Mouse (Mus musculus) spleen, adult 2 months (tissue): Measurements from ENCODE around the gene Gm614. TPM values are rescaled to one million over a fixed set of nuclear protein-coding genes. Genes with fewer than 3 reads are reported as not detected.

Experiments
- DNase-seq, 2 experiments: peaks; one replicate each; pipeline versions ENCODE4 v3.0.0 to v3.0.0-alpha.2; 2012 to 2021; ENCODE audit warnings: low spot score in 2 of 2, low read depth in 1 of 2
- H3K27ac ChIP-seq: fragments of 200-500 bp; 2 replicates; pipeline ENCODE4 v1.5.1; 2012; ENCODE audit warnings: low read length, inconsistent platforms; ENCODE audit not compliant: insufficient read depth
- H3K27me3 ChIP-seq: fragments of 200-500 bp; 2 replicates; pipeline ENCODE4 v1.6.1; 2012; ENCODE audit warnings: mild to moderate bottlenecking, moderate library complexity, low read length, inconsistent platforms; ENCODE audit not compliant: control insufficient read depth, insufficient read depth
- H3K36me3 ChIP-seq: fragments of 200-500 bp; 2 replicates; pipeline ENCODE4 v1.6.1; 2012; ENCODE audit warnings: mild to moderate bottlenecking, low read length, inconsistent platforms; ENCODE audit not compliant: control insufficient read depth, insufficient read depth
- H3K4me1 ChIP-seq: fragments of 200-500 bp; 2 replicates; pipeline ENCODE4 v1.6.1; 2011; ENCODE audit warnings: inconsistent platforms; ENCODE audit not compliant: control insufficient read depth, insufficient read depth, insufficient read length
- H3K4me3 ChIP-seq: fragments of 200-500 bp; 2 replicates; pipeline ENCODE4 v1.5.1; 2011; ENCODE audit warnings: mild to moderate bottlenecking, inconsistent platforms; ENCODE audit not compliant: insufficient read depth, insufficient read length; ENCODE audit errors: extremely low read depth
- CTCF ChIP-seq: fragments of 200-500 bp; IDR thresholded peaks from 2 replicates; pipeline ENCODE4 v1.5.1; 2011; ENCODE audit warnings: mild to moderate bottlenecking, inconsistent platforms; ENCODE audit not compliant: insufficient read depth, insufficient read length, insufficient replicate concordance; ENCODE audit errors: extremely low read depth
- POLR2A ChIP-seq: fragments of 200-500 bp; IDR thresholded peaks from 2 replicates; pipeline ENCODE4 v1.6.1; 2011; ENCODE audit warnings: low read depth, low read length, inconsistent platforms
- WGBS: fragments of 180-500 bp; shearing (Covaris S2); methylation state at CpG from one replicate; pipeline ENCODE4 v1.1.7; 2018; 5-methylcytosine and 5-hydroxymethylcytosine counted together
- polyA plus RNA-seq: library from polyadenylated mRNA; depleted of rRNA; stranded (reverse); fragments of >200 nt; gene quantifications from 2 replicates; pipeline ENCODE4 v1.2.3, GENCODE M21; 2012; rRNA removed

Gm614 gene
- 0.65 and 0.99 TPM in 2 replicates for polyA plus RNA-seq

DNA sequence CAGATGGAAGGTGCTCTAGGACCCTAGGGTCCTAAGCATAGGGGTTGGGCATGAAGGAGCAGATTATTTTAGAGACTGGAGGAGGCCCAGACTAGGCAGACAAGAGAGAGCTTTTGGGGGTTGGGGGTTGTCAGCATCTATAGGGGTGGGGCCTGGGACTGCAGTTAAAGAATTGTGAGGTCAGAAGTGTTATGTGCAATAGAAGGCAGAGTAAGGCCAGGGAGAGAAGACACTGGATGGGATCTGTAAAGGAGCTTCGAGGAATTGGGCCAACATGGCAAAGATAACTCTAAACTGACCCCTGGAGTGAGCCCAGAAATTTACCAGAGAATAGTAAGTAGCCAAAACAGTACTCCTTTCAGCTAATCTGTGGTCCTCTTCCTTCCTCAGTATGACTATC lies at the start of gene Gm614:
TSS of gene Gm614 (minus strand) at position 101 of the 400 bp plus-strand sequence.
- H3K27me3 ChIP-seq = no peaks in the 10 kb centered on the region
- peaks cover 6% of the 10 kb centered on the region; the same call in 1 of the 2 replicates for H3K4me1 ChIP-seq
- no peak for DNase-seq
- WGBS = 92% methylated on average over 1 of the region's 1 CpGs
- no peak within 1 kb of the TSS for H3K27ac ChIP-seq
- H3K4me3 ChIP-seq = no peak within 1 kb of the TSS
- H3K36me3 ChIP-seq = peaks cover 23% of the 10 kb centered on the region
- TF ChIP-seq POLR2A (no peak), CTCF (no peak)

GRCm38 (mm10) chrX:101309299-101309698 lies 45.5 kb upstream of the Gm614 start:
- TF ChIP-seq POLR2A = no peak
- H3K36me3 ChIP-seq = no peaks in the 10 kb centered on the region
- H3K4me1 ChIP-seq = no peaks in the 10 kb centered on the region
- no peak overlapping the region for H3K4me3 ChIP-seq
- no peaks in the 10 kb centered on the region for H3K27me3 ChIP-seq
- no peak for DNase-seq
- 91% methylated on average over 5 of the region's 5 CpGs for WGBS
- H3K27ac ChIP-seq = no peak overlapping the region

DNA sequence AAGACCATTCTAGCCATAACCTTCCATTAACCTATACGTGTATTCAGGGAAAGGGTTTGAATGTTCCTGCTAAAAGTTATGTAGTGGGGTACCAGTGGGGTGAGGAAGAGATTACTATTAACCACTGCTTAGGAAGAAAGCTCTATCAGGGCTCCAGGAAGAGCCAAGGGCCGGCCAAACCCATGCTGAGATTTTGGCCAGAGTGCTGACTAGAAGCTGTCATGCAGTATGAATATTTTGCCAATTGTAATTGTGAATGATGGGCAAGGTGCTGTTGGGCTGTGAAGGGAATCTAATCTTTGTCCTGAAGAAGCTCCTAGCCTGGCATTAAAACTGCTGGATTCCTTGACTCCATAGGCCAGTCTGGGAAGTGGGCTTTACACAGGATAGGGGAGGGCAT lies 40.9 kb upstream of the Gm614 start:
- Histone ChIP-seq H3K4me3 (no peak overlapping the region), H3K4me1 (no peaks in the 10 kb centered on the region), H3K36me3 (no peaks in the 10 kb centered on the region), H3K27me3 (no peaks in the 10 kb centered on the region), H3K27ac (no peak overlapping the region)
- DNase-seq = no peak
- WGBS = 77% methylated on average over 2 of the region's 2 CpGs
- no peak for TF ChIP-seq POLR2A
- no peak for TF ChIP-seq CTCF

DNA sequence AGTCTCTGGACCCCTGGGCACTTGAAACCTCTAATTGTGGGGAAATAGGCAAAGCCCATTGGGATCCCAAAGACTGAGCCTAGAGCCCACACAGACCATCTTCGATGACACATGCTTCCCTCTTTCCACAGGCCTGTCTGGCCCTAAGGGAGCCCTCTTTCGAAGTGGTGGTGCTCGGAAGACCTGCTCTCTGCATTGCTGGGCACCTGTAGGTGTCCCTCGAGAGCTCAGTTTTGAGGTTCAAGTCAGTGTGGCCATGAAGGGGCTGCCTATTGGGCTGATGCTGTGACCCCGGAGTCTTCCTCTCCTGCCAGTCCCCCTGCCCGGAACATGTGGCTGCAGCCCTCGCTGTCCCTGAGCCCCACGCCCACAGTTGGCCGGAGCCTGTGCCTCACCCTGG lies 37.9 kb upstream of the Gm614 start:
- no peak for DNase-seq
- Histone ChIP-seq H3K27me3 (no peaks in the 10 kb centered on the region), H3K36me3 (peaks cover 6% of the 10 kb centered on the region), H3K4me1 (no peaks in the 10 kb centered on the region), H3K27ac (no peak overlapping the region), H3K4me3 (no peak overlapping the region)
- 84% methylated on average over 9 of the region's 9 CpGs for WGBS
- no peak for TF ChIP-seq POLR2A
- no peak for TF ChIP-seq CTCF

DNA sequence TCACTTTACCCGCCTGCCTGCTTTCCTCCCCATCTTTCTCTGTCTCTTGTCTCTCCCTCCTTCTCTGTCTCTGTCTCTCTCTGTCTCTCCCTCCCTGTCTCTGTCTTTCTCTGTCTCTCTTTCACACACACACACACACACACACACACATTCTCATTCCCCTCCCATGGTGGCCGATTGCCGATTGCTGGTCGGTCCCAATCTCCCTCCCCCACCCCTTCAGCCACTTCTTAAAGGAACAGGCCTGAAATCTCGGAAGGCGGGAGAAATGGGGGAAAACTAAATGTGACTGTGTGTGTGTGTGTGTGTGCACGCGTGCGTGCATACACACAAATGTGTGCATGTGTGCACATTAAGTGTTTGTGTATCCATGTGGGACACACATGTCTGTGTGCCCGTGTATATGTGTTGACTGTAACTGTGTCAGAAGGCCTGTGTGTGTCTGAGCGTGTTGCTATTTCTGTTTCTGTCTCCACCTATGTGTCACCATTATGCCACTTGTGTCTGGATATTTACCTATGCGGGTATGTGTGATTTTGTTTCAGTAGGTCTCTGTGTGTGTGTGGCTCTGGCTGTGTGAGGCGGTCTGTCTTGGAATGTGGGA lies 36.7 kb upstream of the Gm614 start:
- TF ChIP-seq POLR2A (no peak), CTCF (no peak)
- no peaks in the 10 kb centered on the region for H3K4me1 ChIP-seq
- H3K4me3 ChIP-seq = no peak overlapping the region
- H3K36me3 ChIP-seq = peaks cover 10% of the 10 kb centered on the region
- no peak for DNase-seq
- H3K27ac ChIP-seq = no peak overlapping the region
- no peaks in the 10 kb centered on the region for H3K27me3 ChIP-seq
- 64% methylated on average over 13 of the region's 13 CpGs for WGBS

- Histone ChIP-seq H3K4me3 (no peak overlapping the region), H3K36me3 (peaks cover 12% of the 10 kb centered on the region), H3K27me3 (no peaks in the 10 kb centered on the region), H3K4me1 (no peaks in the 10 kb centered on the region), H3K27ac (no peak overlapping the region)
- no peak for TF ChIP-seq CTCF
- no peak for TF ChIP-seq POLR2A
- 52% methylated on average over 13 of the region's 13 CpGs for WGBS
- no peak for DNase-seq
These were observed 36.0 kb upstream of the Gm614 start for GRCm38 (mm10) chrX:101299473-101300426.

DNA sequence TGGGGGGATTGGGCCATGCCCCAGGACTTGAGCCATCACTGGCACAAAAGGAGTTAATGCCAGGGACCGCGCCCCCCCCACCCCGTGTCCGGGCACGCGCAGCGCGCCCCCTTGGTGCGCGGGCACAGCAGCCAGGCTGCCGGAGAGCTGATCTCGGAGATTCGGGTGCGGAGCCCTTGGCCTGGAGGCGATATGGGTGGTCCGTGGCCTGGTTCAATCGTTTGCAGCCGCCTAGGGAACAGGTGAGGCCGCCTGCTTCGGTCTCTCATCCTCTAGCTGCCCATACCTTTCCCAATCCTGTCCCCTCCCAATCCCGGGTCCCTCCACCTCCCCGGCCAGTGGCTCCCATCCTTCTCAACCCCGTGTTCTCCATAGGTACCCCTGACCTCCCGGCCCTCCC lies 35.3 kb upstream of the Gm614 start, which contains the start of gene Nlgn3:
TSS of gene Nlgn3 (plus strand) at position 114 of the 400 bp plus-strand sequence.
- Histone ChIP-seq H3K4me3 (no peak within 1 kb of the TSS), H3K4me1 (no peaks in the 10 kb centered on the region), H3K27ac (no peak within 1 kb of the TSS), H3K27me3 (no peaks in the 10 kb centered on the region), H3K36me3 (peaks cover 12% of the 10 kb centered on the region)
- DNase-seq = no peak
- no peak for TF ChIP-seq CTCF
- no peak for TF ChIP-seq POLR2A
- 30% methylated on average over 24 of the region's 24 CpGs for WGBS
